Mouse (Mus musculus) liver, adult 2 months (tissue): ENCODE measurements around the gene Men1.

Source experiments
- CTCF ChIP-seq: fragments of 200-500 bp; IDR thresholded peaks from 2 replicates; pipeline ENCODE4 v1.5.1; 2011; ENCODE audit warnings: low read depth, low read length, control low read depth
- POLR2A ChIP-seq: fragments of 200-500 bp; IDR thresholded peaks from 2 replicates; pipeline ENCODE4 v1.6.1; 2011; ENCODE audit warnings: low read length, control low read depth; ENCODE audit not compliant: insufficient read depth; ENCODE audit errors: extremely low read depth

DNA sequence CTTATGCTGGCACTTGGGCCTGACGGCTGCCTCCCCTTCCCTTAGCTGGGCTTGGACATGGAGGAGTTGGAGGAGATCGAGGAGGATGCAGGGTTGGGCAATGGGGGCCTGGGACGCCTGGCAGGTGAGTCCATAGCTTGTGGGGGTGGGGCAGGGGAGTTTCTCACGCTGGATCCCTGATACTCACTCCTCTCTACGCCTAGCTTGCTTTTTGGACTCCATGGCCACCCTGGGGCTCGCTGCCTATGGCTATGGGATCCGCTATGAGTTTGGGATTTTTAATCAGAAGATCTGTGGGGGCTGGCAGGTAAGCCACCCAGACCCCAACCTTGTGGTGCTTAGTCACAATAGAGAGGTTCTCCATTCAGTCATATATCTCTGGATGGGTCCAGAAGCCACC is 51.0 kb downstream of the Men1 start:
- TF ChIP-seq POLR2A (no peak), CTCF (no peak)
